Mouse (Mus musculus): ENCODE measurements around the gene Olfr547.

- TF ChIP-seq POLR2A (IDR thresholded peaks at IDR 0.05; ENCODE audit: control insufficient read depth, extremely low read depth, insufficient read depth, low read length, poor library complexity) (no peak), CTCF (IDR thresholded peaks at IDR 0.05; ENCODE audit: borderline replicate concordance, control insufficient read depth, extremely low read depth, insufficient read depth, low read length, poor library complexity) (no peak)
These were observed 20.4 kb upstream of the Olfr547 start for GRCm38 (mm10) chr7:102514144-102514543.
